Mouse (Mus musculus) liver, postnatal 0 days (tissue): ENCODE data around the gene Nynrin. TPM values are rescaled to one million over a fixed set of nuclear protein-coding genes. Genes with fewer than 3 reads are reported as not detected.

ENCODE experiments used
- ATAC-seq: fragments of 200-750 bp; cut with Nextera tagmentation; 2 replicates; pipeline ENCODE4 v1.8.0; 2017; ENCODE audit warnings: mild to moderate bottlenecking, moderate library complexity
- DNase-seq: peaks from one replicate; pipeline ENCODE4 v3.0.0-alpha.2; 2016
- H3K27ac ChIP-seq: fragments of 300-500 bp; sonication (generic); 2 replicates; pipeline ENCODE4 v1.5.1; 2014; ENCODE audit warnings: antibody characterized with exemption, moderate library complexity, mild to moderate bottlenecking, low read depth
- H3K27me3 ChIP-seq: fragments of 300-500 bp; sonication (generic); 2 replicates; pipeline ENCODE4 v1.6.1; 2014; ENCODE audit warnings: low read length, control low read depth, mixed read lengths; ENCODE audit not compliant: insufficient read depth
- H3K36me3 ChIP-seq: fragments of 300-500 bp; sonication (generic); replicated peaks from 2 replicates; pipeline ENCODE4 v1.6.1; 2014; ENCODE audit warnings: mild to moderate bottlenecking, control low read depth, low read length, moderate library complexity, mixed read lengths; ENCODE audit not compliant: insufficient read depth
- H3K4me1 ChIP-seq: fragments of 300-500 bp; sonication (generic); 2 replicates; pipeline ENCODE4 v1.6.1; 2014; ENCODE audit warnings: antibody characterized with exemption, mild to moderate bottlenecking, control low read depth; ENCODE audit not compliant: insufficient read depth
- H3K4me2 ChIP-seq: fragments of 300-500 bp; sonication (generic); 2 replicates; pipeline ENCODE4 v1.6.1; 2014; ENCODE audit warnings: low read depth, mild to moderate bottlenecking, low read length, moderate library complexity, mixed read lengths
- H3K4me3 ChIP-seq: fragments of 300-500 bp; sonication (generic); 2 replicates; pipeline ENCODE4 v1.5.1; 2014; ENCODE audit warnings: low read depth, low read length
- H3K9ac ChIP-seq: fragments of 300-500 bp; sonication (generic); replicated peaks from 2 replicates; pipeline ENCODE4 v1.6.1; 2014; ENCODE audit warnings: mild to moderate bottlenecking, moderate library complexity
- H3K9me3 ChIP-seq: fragments of 300-500 bp; sonication (generic); 2 replicates; pipeline ENCODE4 v1.6.1; 2016; ENCODE audit warnings: mild to moderate bottlenecking, control low read depth, low read length, mixed read lengths
- CTCF ChIP-seq: sonication (generic); IDR thresholded peaks from 2 replicates; pipeline ENCODE4 v1.5.1; 2016; ENCODE audit warnings: antibody characterized with exemption, low read depth
- EP300 ChIP-seq: IDR thresholded peaks from 2 replicates; pipeline ENCODE4 v1.6.1; 2016; ENCODE audit warnings: antibody characterized with exemption, low read depth, mild to moderate bottlenecking
- WGBS: fragments of 180-500 bp; shearing (Covaris S2); extraction: QIAGEN DNeasy Blood & Tissue Kit; methylation state at CpG from one replicate; pipeline ENCODE4 v1.1.7; 2014; ENCODE audit not compliant: insufficient replicate concordance; 5-methylcytosine and 5-hydroxymethylcytosine counted together
- polyA plus RNA-seq: library from polyadenylated mRNA; unstranded; fragments of >200 nt; fragmentation: Nextera tagmentation; extraction: Ambion mirVana; gene quantifications from 2 replicates; pipeline ENCODE4 v1.2.1, GENCODE M21; 2015

Gene Nynrin
- polyA plus RNA-seq, 1 experiment from 2014 or later, result 0.70 TPM

- Histone ChIP-seq H3K4me3 (peak overlapping the region; percentile 74), H3K27ac (peak overlapping the region; percentile 98), H3K36me3 (peaks cover 45% of the 10 kb centered on the region), H3K9me3 (no peaks in the 10 kb centered on the region), H3K4me1 (peaks cover 40% of the 10 kb centered on the region), H3K27me3 (no peaks in the 10 kb centered on the region), H3K9ac (peak overlapping the region; percentile 92), H3K4me2 (peak overlapping the region; percentile 77)
- no peak for TF ChIP-seq CTCF
- no peak for TF ChIP-seq EP300
- WGBS, result 2% methylated on average over 16 of the region's 16 CpGs
- no peak for ATAC-seq
- peak; percentile 67 for DNase-seq
Observed at GRCm38 (mm10) chr14:55885791-55886271, 32.0 kb downstream of the Nynrin start.

- Histone ChIP-seq H3K9ac (peak overlapping the region; percentile 92), H3K4me2 (peak overlapping the region; percentile 77), H3K27ac (0 out of 2 replicates have a peak overlapping the region, but pooled peaks have one; percentile 12), H3K4me1 (peaks cover 36% of the 10 kb centered on the region), H3K27me3 (no peaks in the 10 kb centered on the region), H3K9me3 (no peaks in the 10 kb centered on the region), H3K36me3 (peaks cover 52% of the 10 kb centered on the region), H3K4me3 (peak overlapping the region; percentile 74; the same call in 1 of the 2 replicates)
- ATAC-seq, result no peak
- 80% methylated on average over 24 of the region's 24 CpGs for WGBS
- no peak for DNase-seq
- TF ChIP-seq EP300, result no peak
Observed at GRCm38 (mm10) chr14:55886571-55887382, 33.0 kb downstream of the Nynrin start.

GRCm38 (mm10) chr14:55897671-55898070 is 43.9 kb downstream of the Nynrin start:
- H3K9ac ChIP-seq, result no peak overlapping the region
- H3K27me3 ChIP-seq, result no peaks in the 10 kb centered on the region
- H3K9me3 ChIP-seq, result no peaks in the 10 kb centered on the region
- DNase-seq, result no peak
- H3K36me3 ChIP-seq, result peaks cover 40% of the 10 kb centered on the region
- H3K4me3 ChIP-seq, result no peak overlapping the region
- H3K4me1 ChIP-seq, result peaks cover 17% of the 10 kb centered on the region
- H3K4me2 ChIP-seq, result no peak overlapping the region
- TF ChIP-seq EP300 (no peak), CTCF (no peak)
- no peak for ATAC-seq
- 88% methylated on average over 12 of the region's 12 CpGs for WGBS
- H3K27ac ChIP-seq, result no peak overlapping the region

- Histone ChIP-seq H3K27ac (no peak overlapping the region), H3K27me3 (no peaks in the 10 kb centered on the region), H3K9ac (no peak overlapping the region), H3K36me3 (peaks cover 31% of the 10 kb centered on the region), H3K4me2 (peak overlapping the region; percentile 85), H3K9me3 (no peaks in the 10 kb centered on the region), H3K4me1 (peaks cover 17% of the 10 kb centered on the region), H3K4me3 (no peak overlapping the region)
- WGBS, result 85% methylated on average over 7 of the region's 7 CpGs
- ATAC-seq (no peak), DNase-seq (no peak)
- TF ChIP-seq EP300, result no peak
- TF ChIP-seq CTCF, result no peak
Observed at GRCm38 (mm10) chr14:55898947-55899346, 45.1 kb downstream of the Nynrin start.

- DNase-seq (peak; percentile 86), ATAC-seq (peak; percentile 93)
- H3K9ac ChIP-seq, result peak within 1 kb of the TSS; percentile 74
- peak within 1 kb of the TSS; percentile 85 for H3K4me2 ChIP-seq
- no peaks in the 10 kb centered on the region for H3K27me3 ChIP-seq
- H3K9me3 ChIP-seq, result no peaks in the 10 kb centered on the region
- H3K4me3 ChIP-seq, result peak within 1 kb of the TSS; percentile 55
- H3K36me3 ChIP-seq, result peaks cover 22% of the 10 kb centered on the region
- TF ChIP-seq EP300, result no peak
- no peak for TF ChIP-seq CTCF
- WGBS, result 2% methylated on average over 39 of the region's 39 CpGs
- H3K27ac ChIP-seq, result peak within 1 kb of the TSS; percentile 74
- peaks cover 17% of the 10 kb centered on the region for H3K4me1 ChIP-seq
Observed at GRCm38 (mm10) chr14:55899701-55900413, 46.0 kb downstream of the Nynrin start, which contains the start of gene Sdr39u1. TSS of gene Sdr39u1 (minus strand) at chr14:55900293.

- Histone ChIP-seq H3K9me3 (no peaks in the 10 kb centered on the region), H3K4me1 (peaks cover 17% of the 10 kb centered on the region), H3K27me3 (no peaks in the 10 kb centered on the region), H3K4me2 (peak overlapping the region; percentile 85), H3K9ac (peak overlapping the region; percentile 74), H3K4me3 (peak overlapping the region; percentile 55), H3K27ac (peak overlapping the region; percentile 74; the same call in 1 of the 2 replicates), H3K36me3 (peaks cover 16% of the 10 kb centered on the region)
- WGBS, result 5% methylated on average over 12 of the region's 12 CpGs
- TF ChIP-seq CTCF, result no peak
- no peak for TF ChIP-seq EP300
- no peak; the same call in 1 of the 2 replicates for ATAC-seq
- DNase-seq, result no peak
Observed at GRCm38 (mm10) chr14:55900414-55900755, 46.6 kb downstream of the Nynrin start.
